Mouse (Mus musculus) heart, adult 2 months (tissue): Measurements from ENCODE around the gene Olfr304.

ENCODE experiments used
- CTCF ChIP-seq: fragments of 200-600 bp; IDR thresholded peaks from 2 replicates; pipeline ENCODE4 v1.8.1; 2022; ENCODE audit warnings: antibody characterized with exemption, mild to moderate bottlenecking, moderate library complexity
- POLR2A ChIP-seq: fragments of 200-500 bp; IDR thresholded peaks from 2 replicates; pipeline ENCODE4 v1.6.1; 2011; ENCODE audit warnings: mild to moderate bottlenecking, low read depth, low read length, control low read depth; ENCODE audit not compliant: insufficient read depth

DNA sequence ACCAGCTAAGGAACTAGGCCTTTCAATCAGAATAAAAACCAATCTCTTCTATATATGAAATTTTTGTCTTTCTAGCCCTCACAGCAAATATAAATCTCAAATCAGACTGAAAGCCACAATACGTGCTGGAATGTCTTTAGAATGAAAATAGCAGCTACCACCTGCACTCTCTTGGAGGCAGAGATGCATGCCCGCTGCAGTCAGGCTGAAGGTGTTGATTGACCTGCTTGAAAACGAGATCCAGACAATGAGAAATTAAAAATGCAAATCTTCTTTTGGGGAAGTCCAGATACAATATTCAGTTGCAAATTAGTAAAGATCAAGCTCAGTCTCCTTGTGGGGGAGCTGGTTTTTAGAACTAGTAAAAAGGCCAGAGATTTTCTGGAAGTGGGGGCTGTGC is 42.2 kb downstream of the Olfr304 start:
- TF ChIP-seq POLR2A (no peak), CTCF (no peak)
